ENCODE assay signal across 8 mouse cellular contexts in the genomic region with DNA sequence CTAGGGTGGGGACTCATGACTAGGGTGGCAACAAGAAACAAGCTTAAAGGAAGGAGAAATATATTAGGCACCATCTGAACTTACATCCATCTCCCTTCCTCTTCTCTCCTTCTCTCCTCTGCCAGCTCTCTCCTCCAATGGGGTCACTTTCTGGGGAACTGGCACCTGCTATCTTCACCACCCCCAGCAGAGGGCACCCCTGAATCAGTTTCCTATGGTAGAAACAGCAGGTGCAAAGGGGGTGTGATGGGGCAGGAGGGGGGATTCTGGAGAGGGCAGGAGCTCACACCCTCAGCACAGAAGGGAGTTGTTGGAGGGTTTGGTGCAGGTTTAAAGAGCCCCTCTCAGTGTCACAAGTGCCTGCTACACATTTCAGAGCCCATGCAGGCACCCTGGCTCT. TPM values are rescaled to one million over a fixed set of nuclear protein-coding genes. Genes with fewer than 3 reads are reported as not detected.
DNase-seq lines count a peak whose midpoint lies in the region; ATAC-seq and TF ChIP-seq lines count a peak whose summit lies in the region.
"Had no signal": no experiment of that assay in that cellular context is flagged by ENCODE, and none has a peak within 500 bp of the region (broad histone marks: within the 10 kb centered on the region; RNA-seq: fewer than 3 reads in every experiment).

No protein-coding gene starts in this region.

- TF ChIP-seq RAD21 in MEL (IDR thresholded peaks at IDR 0.05; ENCODE audit: low read depth, low read length), result peak; percentile 9

- no peaks in the 10 kb centered on the region for H3K36me3 ChIP-seq in hindbrain, postnatal 0 days (ENCODE audit: insufficient read depth, low read length)
- H3K36me3 ChIP-seq in hindbrain, embryonic 13.5 days, result no peaks in the 10 kb centered on the region
- H3K36me3 ChIP-seq in MEL (ENCODE audit: control insufficient read depth in 1 of 2, insufficient read depth in 2 of 2, low read length in 2 of 2), result 0 out of 4 replicates have a peak, but pooled peaks cover 0 to 4% of the 10 kb centered on the region in 2 experiments
- no peaks in the 10 kb centered on the region for H3K36me3 ChIP-seq in spleen, adult 2 months (ENCODE audit: control insufficient read depth, insufficient read depth, low read length)
- H3K36me3 ChIP-seq: liver, embryonic 13.5 days had no signal

- peak; percentile 65 for TF ChIP-seq CTCF in hindbrain, postnatal 0 days (IDR thresholded peaks at IDR 0.05; ENCODE audit: low read depth)
- peak; percentile 29 to 53 (median 52); a peak in 5 of 6 replicates for TF ChIP-seq CTCF in MEL (IDR thresholded peaks at IDR 0.05 in 2 of 3, conservative IDR thresholded peaks at IDR 0.05 in 1 of 3; ENCODE audit: control insufficient read depth in 1 of 3, insufficient read depth in 1 of 3, low read depth in 2 of 3, low read length in 3 of 3, poor library complexity in 1 of 3, severe bottlenecking in 1 of 3)
- TF ChIP-seq CTCF in spleen, adult 2 months (IDR thresholded peaks at IDR 0.05; ENCODE audit: extremely low read depth, insufficient read depth, insufficient read length, insufficient replicate concordance), result peak; percentile 46; the same call in 1 of the 2 replicates

- no peak overlapping the region for H3K4me3 ChIP-seq in hindbrain, postnatal 0 days (ENCODE audit: low read length)
- no peak overlapping the region for H3K4me3 ChIP-seq in hindbrain, embryonic 13.5 days
- no peak overlapping the region for H3K4me3 ChIP-seq in MEL (ENCODE audit: control insufficient read depth in 1 of 2, insufficient read depth in 1 of 2, low read depth in 2 of 2, low read length in 2 of 2)
- no peak overlapping the region for H3K4me3 ChIP-seq in spleen, adult 2 months (ENCODE audit: extremely low read depth, insufficient read depth, insufficient read length)
- H3K4me3 ChIP-seq: liver, embryonic 13.5 days had no signal

- TF ChIP-seq EP300 in MEL (IDR thresholded peaks at IDR 0.05; ENCODE audit: low read depth in 1 of 2, low read length in 2 of 2), result no peak

- H3K27me3 ChIP-seq in hindbrain, postnatal 0 days (ENCODE audit: insufficient read depth, low read length), result no peaks in the 10 kb centered on the region
- H3K27me3 ChIP-seq in hindbrain, embryonic 13.5 days, result no peaks in the 10 kb centered on the region
- H3K27me3 ChIP-seq in MEL (ENCODE audit: control insufficient read depth in 1 of 2, insufficient read depth in 2 of 2, low read length in 2 of 2), result no peaks in the 10 kb centered on the region
- no peaks in the 10 kb centered on the region for H3K27me3 ChIP-seq in spleen, adult 2 months (ENCODE audit: control insufficient read depth, insufficient read depth, low read length)
- H3K27me3 ChIP-seq: liver, embryonic 13.5 days had no signal

- H3K9me3 ChIP-seq in hindbrain, postnatal 0 days (ENCODE audit: low read length), result no peaks in the 10 kb centered on the region
- H3K9me3 ChIP-seq in hindbrain, embryonic 13.5 days, result no peaks in the 10 kb centered on the region
- no peaks in the 10 kb centered on the region for H3K9me3 ChIP-seq in MEL (replicated peaks; ENCODE audit: insufficient read depth, low read length)
- H3K9me3 ChIP-seq: liver, embryonic 13.5 days had no signal

- H3K4me2 ChIP-seq in hindbrain, postnatal 0 days (ENCODE audit: low read depth, low read length), result no peak overlapping the region
- H3K4me2 ChIP-seq in hindbrain, embryonic 13.5 days, result no peak overlapping the region
- H3K4me2 ChIP-seq: liver, embryonic 13.5 days had no signal

- ATAC-seq in hindbrain, postnatal 0 days, result no peak
- ATAC-seq in hindbrain, embryonic 13.5 days (ENCODE audit: low FRiP score), result no peak

- TF ChIP-seq POLR2A in MEL (IDR thresholded peaks at IDR 0.05; ENCODE audit: control insufficient read depth in 1 of 2, insufficient read depth in 1 of 2, low read depth in 1 of 2, low read length in 2 of 2, poor library complexity in 1 of 2), result no peak
- TF ChIP-seq POLR2A in spleen, adult 2 months (IDR thresholded peaks at IDR 0.05; ENCODE audit: low read depth, low read length), result no peak

- H3K4me1 ChIP-seq in hindbrain, postnatal 0 days (ENCODE audit: insufficient read depth, low read length), result peaks cover 3% of the 10 kb centered on the region; the same call in 1 of the 2 replicates
- peaks cover 26% of the 10 kb centered on the region for H3K4me1 ChIP-seq in hindbrain, embryonic 13.5 days (replicated peaks)
- H3K4me1 ChIP-seq in MEL (ENCODE audit: control insufficient read depth in 1 of 2, insufficient read depth in 2 of 2, low read length in 2 of 2), result peaks cover 3 to 5% of the 10 kb centered on the region in 2 experiments; a peak in 2 of 4 replicates
- peaks cover 7% of the 10 kb centered on the region; the same call in 1 of the 2 replicates for H3K4me1 ChIP-seq in spleen, adult 2 months (ENCODE audit: control insufficient read depth, insufficient read depth, insufficient read length)

- peaks cover 10% of the 10 kb centered on the region for H3K79me2 ChIP-seq in MEL (ENCODE audit: control insufficient read depth, insufficient read depth, low read length, poor library complexity)

- no peak overlapping the region for H3K9ac ChIP-seq in hindbrain, postnatal 0 days (replicated peaks; ENCODE audit: low read length)
- H3K9ac ChIP-seq in hindbrain, embryonic 13.5 days, result no peak overlapping the region
- H3K9ac ChIP-seq in MEL (ENCODE audit: control insufficient read depth, low read depth, low read length, poor library complexity, severe bottlenecking), result no peak overlapping the region
- H3K9ac ChIP-seq: liver, embryonic 13.5 days had no signal

- H3K27ac ChIP-seq in hindbrain, postnatal 0 days, result no peak overlapping the region
- no peak overlapping the region for H3K27ac ChIP-seq in hindbrain, embryonic 13.5 days
- H3K27ac ChIP-seq in MEL (ENCODE audit: control insufficient read depth, low read depth, low read length), result no peak overlapping the region
- H3K27ac ChIP-seq in spleen, adult 2 months (ENCODE audit: insufficient read depth, low read length), result no peak overlapping the region
- H3K27ac ChIP-seq: liver, embryonic 13.5 days had no signal

- peak; percentile 48 for DNase-seq in hindbrain, postnatal 0 days (ENCODE audit: low spot score)
- peak; percentile 58 to 74 for DNase-seq in CD8-positive naive resting alpha-beta T cell, adult 2 months (ENCODE audit: low read depth in 2 of 2, low spot score in 2 of 2)
- DNase-seq in MEL (ENCODE audit: low read depth, low spot score), result peak; percentile 41
- DNase-seq in embryo, embryonic 11 days, result peak; percentile 49
- peak; percentile 55 to 62 for DNase-seq in lung, adult 18-20 months
- peak; percentile 34 to 63 for DNase-seq in spleen, adult 2 months (ENCODE audit: low read depth in 1 of 2, low spot score in 2 of 2)
- DNase-seq: liver, embryonic 13.5 days had no signal

TF ChIP-seq in MEL, 35 proteins besides CTCF, POLR2A, EP300 and RAD21 (continues in another document):
- TF ChIP-seq MYB (IDR thresholded peaks at IDR 0.05; ENCODE audit: low read depth, low read length) (no peak), POLR2AphosphoS5 (IDR thresholded peaks at IDR 0.05; ENCODE audit: borderline replicate concordance, low read depth, low read length) (no peak), SMC3 (IDR thresholded peaks at IDR 0.05; ENCODE audit: low read depth, low read length) (no peak), ZC3H11A (IDR thresholded peaks at IDR 0.05; ENCODE audit: low read depth, low read length) (no peak), MXI1 (IDR thresholded peaks at IDR 0.05; ENCODE audit: low read depth, low read length) (no peak), MAFK (IDR thresholded peaks at IDR 0.05; ENCODE audit: borderline replicate concordance, low read depth, low read length) (no peak), MEF2A (IDR thresholded peaks at IDR 0.05; ENCODE audit: extremely low read depth, insufficient replicate concordance, low read depth, low read length, poor library complexity, severe bottlenecking) (no peak), JUND (IDR thresholded peaks at IDR 0.05; ENCODE audit: low read depth, low read length) (no peak), ELF1 (IDR thresholded peaks at IDR 0.05; ENCODE audit: low read depth, low read length) (no peak), TBP (IDR thresholded peaks at IDR 0.05; ENCODE audit: low read depth, low read length) (no peak), USF2 (IDR thresholded peaks at IDR 0.05; ENCODE audit: borderline replicate concordance in 1 of 2, insufficient read depth in 1 of 2, low read depth in 1 of 2, low read length in 2 of 2) (no peak), NRF1 (IDR thresholded peaks at IDR 0.05; ENCODE audit: insufficient read depth, low read depth, low read length, poor library complexity, severe bottlenecking) (no peak), MAX (IDR thresholded peaks at IDR 0.05; ENCODE audit: low read length) (no peak), GABPA (IDR thresholded peaks at IDR 0.05; ENCODE audit: low read depth, low read length) (no peak), ZNF384 (IDR thresholded peaks at IDR 0.05; ENCODE audit: low read depth, low read length) (no peak), MYC (IDR thresholded peaks at IDR 0.05; ENCODE audit: low read depth, low read length) (no peak)

RNA-seq across cellular contexts. Expression of gene Trp53rka, which starts 3.1 kb away (rescaled TPM):
- total RNA-seq in hindbrain, postnatal 0 days (2014; rRNA removed), result 39.7 and 41.2 TPM in 2 replicates
- polyA plus RNA-seq in hindbrain, postnatal 0 days (2015; fragmentation: Nextera tagmentation; extraction: Ambion mirVana), result 35.0 and 35.7 TPM in 2 replicates
- polyA plus RNA-seq in hindbrain, embryonic 13.5 days (2015; fragmentation: Nextera tagmentation; extraction: Ambion mirVana), result 43.0 and 45.4 TPM in 2 replicates
- total RNA-seq in MEL (2012; rRNA removed), result 26.8 and 35.1 TPM in 2 replicates
- 10 to 100 TPM in 1 of 2 experiments, not detected in 1; 29.8 TPM for polyA plus RNA-seq in MEL (2012; ENCODE audit: insufficient read depth in 1 of 2, insufficient read length in 2 of 2, low read depth in 1 of 2, low replicate concordance in 2 of 2, missing spikeins in 1 of 2)
- polyA plus RNA-seq in spleen, adult 2 months (2012; rRNA removed), result 15.6 and 26.4 TPM in 2 replicates

RNA-seq across cellular contexts. Expression of gene Slc2a10, which starts 7.3 kb away (rescaled TPM):
- 4.5 and 4.9 TPM in 2 replicates for total RNA-seq in hindbrain, postnatal 0 days (2014; rRNA removed)
- 2.8 and 3.1 TPM in 2 replicates for polyA plus RNA-seq in hindbrain, postnatal 0 days (2015; fragmentation: Nextera tagmentation; extraction: Ambion mirVana)
- 2.8 and 3.1 TPM in 2 replicates for polyA plus RNA-seq in hindbrain, embryonic 13.5 days (2015; fragmentation: Nextera tagmentation; extraction: Ambion mirVana)
- total RNA-seq in MEL (2012; rRNA removed), result not detected in 2 replicates
- not detected for polyA plus RNA-seq in MEL (2012; ENCODE audit: insufficient read depth in 1 of 2, insufficient read length in 2 of 2, low read depth in 1 of 2, low replicate concordance in 2 of 2, missing spikeins in 1 of 2)
- 0.83 and 1.3 TPM in 2 replicates for polyA plus RNA-seq in spleen, adult 2 months (2012; rRNA removed)

RNA-seq across cellular contexts. Expression of gene Slc13a3, which starts 23.2 kb away (rescaled TPM):
- total RNA-seq in hindbrain, postnatal 0 days (2014; rRNA removed), result 25.2 and 29.3 TPM in 2 replicates
- polyA plus RNA-seq in hindbrain, postnatal 0 days (2015; fragmentation: Nextera tagmentation; extraction: Ambion mirVana), result 15.5 and 17.8 TPM in 2 replicates
- 2.2 and 2.6 TPM in 2 replicates for polyA plus RNA-seq in hindbrain, embryonic 13.5 days (2015; fragmentation: Nextera tagmentation; extraction: Ambion mirVana)
- not detected in 2 replicates for total RNA-seq in MEL (2012; rRNA removed)
- polyA plus RNA-seq in MEL (2012; ENCODE audit: insufficient read depth in 1 of 2, insufficient read length in 2 of 2, low read depth in 1 of 2, low replicate concordance in 2 of 2, missing spikeins in 1 of 2), result not detected
- 0.94 and 1.4 TPM in 2 replicates for polyA plus RNA-seq in spleen, adult 2 months (2012; rRNA removed)
